Mouse (Mus musculus): ENCODE data around the gene Gm11937.

Gm11937 gene

GRCm38 (mm10) chr11:99581564-99581963, 28.4 kb downstream of the Gm11937 start:
- DNase-seq (ENCODE audit: low read depth, low spot score) = no peak

GRCm38 (mm10) chr11:99581051-99581450, 28.9 kb downstream of the Gm11937 start:
- no peak for DNase-seq (ENCODE audit: low read depth, low spot score)

GRCm38 (mm10) chr11:99580636-99581035, 29.4 kb downstream of the Gm11937 start, which contains the start of gene Krtap1-5:
Gene Krtap1-5, minus strand, starts transcription at chr11:99581016.
- no peak for DNase-seq (ENCODE audit: low read depth, low spot score)

GRCm38 (mm10) chr11:99574106-99574505, 35.9 kb downstream of the Gm11937 start:
- DNase-seq (ENCODE audit: low read depth, low spot score) = peak; percentile 53

- DNase-seq (ENCODE audit: low read depth, low spot score) = no peak
Observed at GRCm38 (mm10) chr11:99573164-99573563, 36.8 kb downstream of the Gm11937 start.

GRCm38 (mm10) chr11:99566530-99566929, 43.5 kb downstream of the Gm11937 start, which contains the start of gene Krtap3-1:
Gene Krtap3-1, minus strand, starts transcription at chr11:99566630.
- no peak for DNase-seq (ENCODE audit: low read depth, low spot score)

- no peak for DNase-seq (ENCODE audit: low read depth, low spot score)
Observed at GRCm38 (mm10) chr11:99562580-99562979, 47.4 kb downstream of the Gm11937 start.

All from WW6 (cell line).